Mouse (Mus musculus): Measurements from ENCODE around the gene Zfp81.
A peak's percentile ranks its signal among the peaks of the same experiment; 100 is the strongest.
"Not testable (repeated sequence)": the region's sequence is repeated elsewhere in the genome, so short reads cannot be mapped to it uniquely, and the experiment has no call there.

Zfp81 gene

GRCm38 (mm10) chr17:33358411-33359384 is at the start of gene Zfp81:
Gene Zfp81, minus strand, starts transcription at chr17:33358878.
- DNase-seq (ENCODE audit: extremely low read depth, low read depth, low spot score) = peak; percentile 18

GRCm38 (mm10) chr17:33394182-33395034 is 35.7 kb upstream of the Zfp81 start, which contains the start of gene Zfp101:
Gene Zfp101, minus strand, starts transcription at chr17:33394641.
- DNase-seq (ENCODE audit: extremely low read depth, low read depth, low spot score) = peak; percentile 91

- DNase-seq (ENCODE audit: extremely low read depth, low read depth, low spot score) = no peak
Observed at GRCm38 (mm10) chr17:33392271-33392670, 33.6 kb upstream of the Zfp81 start.

GRCm38 (mm10) chr17:33385705-33386104 is 27.0 kb upstream of the Zfp81 start:
- DNase-seq (ENCODE audit: extremely low read depth, low read depth, low spot score) = no peak

GRCm38 (mm10) chr17:33372795-33373194 is 14.1 kb upstream of the Zfp81 start:
- DNase-seq (ENCODE audit: extremely low read depth, low read depth, low spot score) = no peak

GRCm38 (mm10) chr17:33352981-33353380 is 5.7 kb downstream of the Zfp81 start:
- no peak for DNase-seq (ENCODE audit: extremely low read depth, low read depth, low spot score)

- not testable (repeated sequence) for DNase-seq (ENCODE audit: extremely low read depth, low read depth, low spot score)
Observed at GRCm38 (mm10) chr17:33289876-33290149, 68.9 kb downstream of the Zfp81 start.

- not testable (repeated sequence) for DNase-seq (ENCODE audit: extremely low read depth, low read depth, low spot score)
Observed at GRCm38 (mm10) chr17:33289039-33289875, 69.4 kb downstream of the Zfp81 start, which contains the start of gene Zfp955b. Gene Zfp955b, plus strand, starts transcription at chr17:33289544.
